Mouse (Mus musculus): ENCODE measurements around the gene Sesn1. TPM values are rescaled to one million over a fixed set of nuclear protein-coding genes. Genes with fewer than 3 reads are reported as not detected.
A peak's percentile ranks its signal among the peaks of the same experiment; 100 is the strongest.

Gene Sesn1
- polyA plus RNA-seq, 1 experiment from 2014 or later, result 35.3 TPM

DNA sequence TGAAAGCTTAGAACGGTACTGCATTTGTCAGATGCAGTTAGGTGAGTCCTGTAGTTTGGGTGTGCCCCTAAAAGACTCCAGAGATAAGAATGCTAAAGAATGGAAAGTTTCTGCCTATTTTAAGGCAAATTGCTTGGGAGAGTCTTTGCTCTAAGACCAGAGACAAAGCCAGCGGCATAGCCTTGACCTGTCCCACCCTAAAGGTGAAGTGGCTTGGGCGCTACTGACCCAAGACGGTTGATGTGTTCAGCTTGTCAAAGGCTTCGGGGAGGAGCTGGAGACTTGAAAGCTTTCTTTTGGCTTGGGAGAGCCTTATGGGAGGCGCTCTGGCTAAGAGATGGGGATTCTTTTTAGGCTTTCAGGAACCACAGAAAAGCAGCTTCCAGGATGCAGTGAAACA is 17.4 kb upstream of the Sesn1 start:
- ATAC-seq (replicated peaks; ENCODE audit: low FRiP score, low read depth), result no peak
- H3K9ac ChIP-seq (ENCODE audit: low read depth, low read length), result no peak overlapping the region

DNA sequence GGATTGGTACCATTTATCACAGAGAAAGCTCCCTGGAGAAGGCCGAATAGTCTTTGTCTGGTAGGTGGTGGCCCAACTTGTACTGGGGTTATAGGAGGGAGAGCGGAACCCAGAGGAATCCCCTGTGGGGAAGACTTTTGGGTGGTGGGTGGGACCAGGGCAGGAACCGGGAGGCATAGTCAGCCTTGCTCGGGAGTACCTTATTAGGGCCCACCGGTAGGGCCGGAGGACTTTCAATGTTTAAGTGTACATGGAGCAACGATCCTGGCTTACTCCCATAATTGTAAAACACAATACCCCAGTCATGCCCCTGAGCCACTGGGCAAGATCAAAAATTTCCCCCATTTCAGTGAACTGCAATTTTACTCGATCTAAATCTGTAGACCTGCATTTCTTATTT is 12.5 kb upstream of the Sesn1 start:
- no peak for DNase-seq (ENCODE audit: low spot score)
- Histone ChIP-seq H3K4me2 (ENCODE audit: low read length) (no peak overlapping the region), H3K27ac (no peak overlapping the region), H3K4me1 (replicated peaks; ENCODE audit: insufficient read depth, low read length) (no peaks in the 10 kb centered on the region), H3K4me3 (replicated peaks; ENCODE audit: low read depth, low read length) (no peak overlapping the region), H3K36me3 (ENCODE audit: insufficient read depth, low read length) (0 out of 2 replicates have a peak, but pooled peaks cover 5% of the 10 kb centered on the region), H3K9me3 (replicated peaks; ENCODE audit: low read length) (0 out of 2 replicates have a peak, but pooled peaks cover 5% of the 10 kb centered on the region), H3K9ac (ENCODE audit: low read depth, low read length) (no peak overlapping the region), H3K27me3 (ENCODE audit: insufficient read depth, low read length) (no peaks in the 10 kb centered on the region)
- no peak for ATAC-seq (replicated peaks; ENCODE audit: low FRiP score, low read depth)
- TF ChIP-seq CTCF (IDR thresholded peaks at IDR 0.05; ENCODE audit: low read depth), result no peak
- 97% methylated on average over 8 of the region's 8 CpGs for WGBS

More for the DNA sequence above, 17.4 kb upstream of the Sesn1 start:
- no peaks in the 10 kb centered on the region for H3K27me3 ChIP-seq (ENCODE audit: insufficient read depth, low read length)
- no peaks in the 10 kb centered on the region for H3K4me1 ChIP-seq (replicated peaks; ENCODE audit: insufficient read depth, low read length)
- H3K4me3 ChIP-seq (replicated peaks; ENCODE audit: low read depth, low read length), result no peak overlapping the region
- 0 out of 2 replicates have a peak, but pooled peaks cover 5% of the 10 kb centered on the region for H3K9me3 ChIP-seq (replicated peaks; ENCODE audit: low read length)
- WGBS, result 89% methylated on average over 6 of the region's 6 CpGs
- H3K27ac ChIP-seq, result no peak overlapping the region
- DNase-seq (ENCODE audit: low spot score), result no peak
- no peaks in the 10 kb centered on the region for H3K36me3 ChIP-seq (ENCODE audit: insufficient read depth, low read length)
- TF ChIP-seq CTCF (IDR thresholded peaks at IDR 0.05; ENCODE audit: low read depth), result no peak
- no peak overlapping the region for H3K4me2 ChIP-seq (ENCODE audit: low read length)

DNA sequence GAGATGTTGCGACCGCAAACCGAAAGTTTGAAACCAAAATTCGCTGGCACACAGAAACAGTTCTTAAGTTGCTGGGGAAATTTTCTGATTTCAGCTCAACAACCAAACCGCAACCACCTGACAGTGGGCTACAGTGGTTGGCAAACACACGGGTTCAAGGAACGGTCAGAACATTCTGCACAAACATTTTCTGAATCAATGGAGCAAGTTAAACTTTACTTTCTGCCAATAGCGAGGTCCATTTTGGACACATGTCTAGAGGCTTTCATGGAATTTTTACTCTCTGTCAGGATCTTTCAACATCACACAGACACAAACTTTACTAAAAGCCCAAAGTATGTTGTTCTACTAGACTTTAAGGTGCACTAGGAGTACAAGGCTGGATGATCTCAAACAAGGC is 6.3 kb upstream of the Sesn1 start:
- Histone ChIP-seq H3K9ac (ENCODE audit: low read depth, low read length) (no peak overlapping the region), H3K4me1 (replicated peaks; ENCODE audit: insufficient read depth, low read length) (no peaks in the 10 kb centered on the region), H3K9me3 (replicated peaks; ENCODE audit: low read length) (no peaks in the 10 kb centered on the region), H3K4me2 (ENCODE audit: low read length) (no peak overlapping the region), H3K27ac (no peak overlapping the region), H3K36me3 (ENCODE audit: insufficient read depth, low read length) (0 out of 2 replicates have a peak, but pooled peaks cover 5% of the 10 kb centered on the region), H3K4me3 (replicated peaks; ENCODE audit: low read depth, low read length) (no peak overlapping the region), H3K27me3 (ENCODE audit: insufficient read depth, low read length) (no peaks in the 10 kb centered on the region)
- WGBS, result 97% methylated on average over 8 of the region's 8 CpGs
- TF ChIP-seq CTCF (IDR thresholded peaks at IDR 0.05; ENCODE audit: low read depth), result no peak
- ATAC-seq (replicated peaks; ENCODE audit: low FRiP score, low read depth) (no peak), DNase-seq (ENCODE audit: low spot score) (no peak)

DNA sequence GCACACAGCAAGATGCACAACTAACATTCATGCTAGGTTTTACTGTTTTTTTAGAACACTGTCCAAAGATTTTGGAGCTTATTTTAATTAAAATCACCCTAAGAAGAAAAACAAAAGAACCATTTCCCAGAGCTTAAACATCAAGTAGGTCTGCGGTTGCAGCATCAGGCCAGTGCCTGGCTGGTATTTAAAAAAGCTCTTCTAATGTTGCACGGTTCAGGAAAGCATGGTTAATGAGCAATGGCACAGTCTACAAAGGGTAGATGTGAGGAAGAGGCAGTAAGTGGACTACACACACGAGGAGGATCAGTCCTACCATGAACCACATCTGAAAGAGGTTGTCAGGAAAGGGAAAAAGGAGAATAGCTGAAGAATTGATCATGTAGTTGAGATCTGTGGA is 5.0 kb upstream of the Sesn1 start:
- Histone ChIP-seq H3K27ac (no peak overlapping the region), H3K4me2 (ENCODE audit: low read length) (no peak overlapping the region), H3K4me3 (replicated peaks; ENCODE audit: low read depth, low read length) (no peak overlapping the region), H3K36me3 (ENCODE audit: insufficient read depth, low read length) (0 out of 2 replicates have a peak, but pooled peaks cover under 1% of the 10 kb centered on the region), H3K9ac (ENCODE audit: low read depth, low read length) (no peak overlapping the region), H3K27me3 (ENCODE audit: insufficient read depth, low read length) (no peaks in the 10 kb centered on the region), H3K4me1 (replicated peaks; ENCODE audit: insufficient read depth, low read length) (no peaks in the 10 kb centered on the region), H3K9me3 (replicated peaks; ENCODE audit: low read length) (no peaks in the 10 kb centered on the region)
- ATAC-seq (replicated peaks; ENCODE audit: low FRiP score, low read depth), result no peak
- DNase-seq (ENCODE audit: low spot score), result no peak
- 58% methylated on average over 3 of the region's 3 CpGs for WGBS
- TF ChIP-seq CTCF (IDR thresholded peaks at IDR 0.05; ENCODE audit: low read depth), result no peak

DNA sequence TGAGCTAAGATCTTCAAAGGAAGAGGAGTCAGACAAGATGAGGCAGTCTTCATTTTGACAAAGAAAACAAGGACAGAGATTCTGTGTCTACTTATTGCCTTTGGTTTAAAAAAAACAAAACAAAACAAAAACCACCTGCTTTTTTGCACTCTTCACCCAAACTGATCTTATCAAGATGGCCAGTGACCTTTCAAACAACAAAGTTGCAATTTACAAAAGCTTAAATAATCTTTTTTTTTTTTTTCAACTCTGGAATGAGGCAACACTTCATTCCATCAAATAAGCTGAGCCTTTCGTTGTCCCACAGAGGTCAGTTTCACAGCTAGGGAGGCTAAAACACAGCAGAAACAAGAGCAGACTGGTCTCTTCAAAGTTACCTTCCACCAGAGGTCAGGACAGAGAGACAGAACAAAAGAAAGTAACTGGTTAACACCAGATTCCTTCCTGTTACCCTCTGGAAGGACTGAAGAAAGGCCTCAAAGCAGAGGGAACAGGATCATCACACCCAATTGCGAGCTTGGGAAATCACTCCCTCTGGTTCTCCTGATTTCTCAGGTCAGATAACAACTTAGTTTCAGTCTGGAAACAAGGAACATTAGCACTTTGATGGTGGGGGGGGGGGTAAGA is 3.9 kb upstream of the Sesn1 start:
- Histone ChIP-seq H3K4me1 (replicated peaks; ENCODE audit: insufficient read depth, low read length) (no peaks in the 10 kb centered on the region), H3K9ac (ENCODE audit: low read depth, low read length) (no peak overlapping the region), H3K9me3 (replicated peaks; ENCODE audit: low read length) (no peaks in the 10 kb centered on the region), H3K27ac (no peak overlapping the region), H3K27me3 (ENCODE audit: insufficient read depth, low read length) (no peaks in the 10 kb centered on the region), H3K36me3 (ENCODE audit: insufficient read depth, low read length) (no peaks in the 10 kb centered on the region), H3K4me3 (replicated peaks; ENCODE audit: low read depth, low read length) (no peak overlapping the region), H3K4me2 (ENCODE audit: low read length) (no peak overlapping the region)
- no peak for ATAC-seq (replicated peaks; ENCODE audit: low FRiP score, low read depth)
- TF ChIP-seq CTCF (IDR thresholded peaks at IDR 0.05; ENCODE audit: low read depth), result no peak
- 58% methylated on average over 2 of the region's 2 CpGs for WGBS
- no peak for DNase-seq (ENCODE audit: low spot score)

DNA sequence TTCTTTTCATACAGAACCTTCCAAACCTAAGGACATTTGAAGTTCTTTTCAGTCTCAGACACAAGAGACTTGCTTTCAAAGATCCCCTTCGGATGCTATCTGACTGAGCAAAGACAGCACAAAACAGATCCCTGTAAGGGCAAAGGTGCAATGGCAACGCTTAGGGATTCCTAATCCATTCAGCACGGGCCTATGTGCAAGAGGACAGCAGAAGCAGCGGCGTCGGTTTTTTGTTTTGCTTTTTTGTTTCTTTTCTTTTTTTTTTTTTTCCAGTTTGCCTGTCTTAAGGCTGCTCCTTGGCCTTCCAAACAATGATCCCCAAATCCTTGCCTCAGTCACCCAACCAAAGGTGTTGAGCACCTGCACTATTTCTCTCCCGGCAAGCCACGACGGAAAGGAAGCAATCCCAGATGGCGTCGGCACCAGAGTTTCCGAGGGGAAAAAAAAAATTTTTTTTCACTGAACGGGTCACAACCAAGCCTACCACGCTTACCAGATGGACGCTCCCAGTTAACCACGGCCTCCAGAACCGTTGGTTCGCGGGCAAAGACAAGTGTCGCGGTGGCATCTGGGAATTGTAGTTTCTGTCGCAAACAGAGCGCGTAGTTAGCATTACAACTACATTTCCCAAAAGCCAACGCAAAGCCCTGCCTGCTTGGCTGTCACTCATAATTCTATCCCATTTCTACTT is 510 bp upstream of the Sesn1 start:
- Histone ChIP-seq H3K9me3 (replicated peaks; ENCODE audit: low read length) (no peaks in the 10 kb centered on the region), H3K36me3 (ENCODE audit: insufficient read depth, low read length) (no peaks in the 10 kb centered on the region), H3K4me3 (replicated peaks; ENCODE audit: low read depth, low read length) (peak overlapping the region; percentile 62), H3K9ac (ENCODE audit: low read depth, low read length) (peak overlapping the region; percentile 53), H3K27me3 (ENCODE audit: insufficient read depth, low read length) (no peaks in the 10 kb centered on the region), H3K4me1 (replicated peaks; ENCODE audit: insufficient read depth, low read length) (peaks cover 14% of the 10 kb centered on the region; the same call in 1 of the 2 replicates), H3K4me2 (ENCODE audit: low read length) (peak overlapping the region; percentile 66), H3K27ac (peak overlapping the region; percentile 93)
- ATAC-seq (replicated peaks; ENCODE audit: low FRiP score, low read depth), result peak; percentile 55
- TF ChIP-seq CTCF (IDR thresholded peaks at IDR 0.05; ENCODE audit: low read depth), result no peak
- 3% methylated on average over 25 of the region's 25 CpGs for WGBS
- peak; percentile 97 for DNase-seq (ENCODE audit: low spot score)

Measured in kidney, postnatal 0 days (tissue).